Comparison of ENCODE assay signal across 21 mouse cellular contexts in the genomic region with DNA sequence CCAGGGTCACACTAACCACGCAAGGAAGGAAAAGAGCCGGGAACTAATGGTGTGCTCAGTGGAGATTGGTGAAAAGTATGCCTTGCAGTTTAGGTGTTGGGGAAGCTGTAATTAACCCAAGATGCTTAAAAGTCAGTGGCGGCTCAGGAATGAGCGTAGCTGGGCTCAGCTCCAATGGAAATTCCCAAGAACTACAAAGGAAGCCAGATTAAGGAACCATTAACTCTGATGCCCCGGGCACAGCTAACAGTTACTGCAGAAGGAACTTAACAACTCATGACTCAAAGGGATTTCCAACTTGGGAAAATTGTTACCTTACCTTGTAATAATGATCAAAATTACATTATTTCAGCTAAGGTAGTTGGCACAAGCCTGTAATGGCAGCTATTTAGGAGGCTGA. TPM values are rescaled to one million over a fixed set of nuclear protein-coding genes. Genes with fewer than 3 reads are reported as not detected.
A peak's percentile ranks its signal among the peaks of the same experiment; 100 is the strongest.
DNase-seq lines count a peak whose midpoint lies in the region; ATAC-seq and TF ChIP-seq lines count a peak whose summit lies in the region.
"Had no signal": no experiment of that assay in that cellular context is flagged by ENCODE, and none has a peak within 500 bp of the region (broad histone marks: within the 10 kb centered on the region; RNA-seq: fewer than 3 reads in every experiment).

No protein-coding gene starts in this region.

- peaks cover 21% of the 10 kb centered on the region for H3K4me1 ChIP-seq in kidney, embryonic 16.5 days (ENCODE audit: insufficient read depth, low read length)
- peaks cover 47% of the 10 kb centered on the region for H3K4me1 ChIP-seq in limb, embryonic 13.5 days
- peaks cover 16% of the 10 kb centered on the region for H3K4me1 ChIP-seq in forebrain, embryonic 16.5 days (replicated peaks; ENCODE audit: control insufficient read depth, insufficient read depth, low read length)
- peaks cover 23% of the 10 kb centered on the region for H3K4me1 ChIP-seq in embryonic facial prominence, embryonic 10.5 days
- peaks cover 2% of the 10 kb centered on the region for H3K4me1 ChIP-seq in forebrain, embryonic 11.5 days (replicated peaks; ENCODE audit: control insufficient read depth, insufficient read depth, low read length)

- H3K36me3 ChIP-seq in kidney, embryonic 16.5 days (ENCODE audit: insufficient read depth, low read length): no peaks in the 10 kb centered on the region
- H3K36me3 ChIP-seq in limb, embryonic 13.5 days: no peaks in the 10 kb centered on the region
- no peaks in the 10 kb centered on the region for H3K36me3 ChIP-seq in forebrain, embryonic 16.5 days (ENCODE audit: control insufficient read depth, insufficient read depth)
- H3K36me3 ChIP-seq in embryonic facial prominence, embryonic 10.5 days (replicated peaks): no peaks in the 10 kb centered on the region
- no peaks in the 10 kb centered on the region for H3K36me3 ChIP-seq in forebrain, embryonic 11.5 days (ENCODE audit: control insufficient read depth, insufficient read depth, low read length)
- H3K36me3 ChIP-seq: liver, embryonic 13.5 days; midbrain, embryonic 15.5 days had no signal

- CTCF ChIA-PET in Patski (lab: Charles Lee): interaction anchor here (1.0 to 1.7 kb wide), 7 partner anchors 11 to 150 kb away, joined by 3 to 6 read pairs (median 4); no protein-coding TSS in a partner anchor

- H3K27ac ChIP-seq in gastrocnemius, adult 2 months: peak overlapping the region; percentile 56
- peak overlapping the region; percentile 49; the same call in 1 of the 2 replicates for H3K27ac ChIP-seq in kidney, embryonic 16.5 days (ENCODE audit: low read length)
- H3K27ac ChIP-seq in limb, embryonic 13.5 days: peak overlapping the region; percentile 63; the same call in 1 of the 2 replicates
- no peak overlapping the region for H3K27ac ChIP-seq in forebrain, embryonic 16.5 days (ENCODE audit: low read length)
- no peak overlapping the region for H3K27ac ChIP-seq in embryonic facial prominence, embryonic 10.5 days (replicated peaks)
- no peak overlapping the region for H3K27ac ChIP-seq in forebrain, embryonic 11.5 days (ENCODE audit: low read depth, low read length)
- H3K27ac ChIP-seq: hindbrain, embryonic 14.5 days; liver, embryonic 13.5 days; midbrain, embryonic 15.5 days had no signal

- intact Hi-C loops in gastrocnemius, adult 2 months (cut with DNase I): no loop called here
- intact Hi-C loops in gastrocnemius, postnatal 36 days (cut with DNase I): no loop called here

- no peak for TF ChIP-seq CTCF in gastrocnemius, adult 2 months (IDR thresholded peaks at IDR 0.05)
- no peak for TF ChIP-seq CTCF in Patski (IDR thresholded peaks at IDR 0.05)

- DNase-seq in gastrocnemius, adult 2 months: no peak
- no peak for DNase-seq in gastrocnemius, postnatal 36 days
- DNase-seq in Patski (ENCODE audit: low read depth, low spot score): peak; percentile 84
- no peak for DNase-seq in embryonic facial prominence, embryonic 10.5 days (ENCODE audit: low spot score)
- DNase-seq in forebrain, embryonic 11.5 days (ENCODE audit: low spot score): no peak
- DNase-seq: adrenal gland, adult 8-10 months; cerebellum, adult 11 months; forebrain, postnatal 0 days; heart, adult 18-20 months; heart, postnatal 14 days; liver, embryonic 13.5 days; right cerebral cortex, adult 18-20 months; thymus, adult 2 months had no signal

- WGBS in kidney, embryonic 16.5 days: 46% methylated on average over 5 of the region's 5 CpGs
- WGBS in limb, embryonic 13.5 days: 23% methylated on average over 5 of the region's 5 CpGs
- WGBS in forebrain, embryonic 16.5 days: 70% methylated on average over 5 of the region's 5 CpGs
- 69% methylated on average over 5 of the region's 5 CpGs for WGBS in embryonic facial prominence, embryonic 10.5 days
- WGBS in forebrain, embryonic 11.5 days: 88% methylated on average over 5 of the region's 5 CpGs

- H3K4me3 ChIP-seq in gastrocnemius, adult 2 months: no peak overlapping the region
- H3K4me3 ChIP-seq in kidney, embryonic 16.5 days (ENCODE audit: low read length): no peak overlapping the region
- no peak overlapping the region for H3K4me3 ChIP-seq in limb, embryonic 13.5 days
- no peak overlapping the region for H3K4me3 ChIP-seq in forebrain, embryonic 16.5 days (replicated peaks; ENCODE audit: low read length)
- H3K4me3 ChIP-seq in embryonic facial prominence, embryonic 10.5 days: no peak overlapping the region
- H3K4me3 ChIP-seq in forebrain, embryonic 11.5 days (ENCODE audit: low read depth, low read length): no peak overlapping the region
- H3K4me3 ChIP-seq: liver, embryonic 13.5 days; midbrain, embryonic 15.5 days had no signal

- no peaks in the 10 kb centered on the region for H3K27me3 ChIP-seq in Patski
- H3K27me3 ChIP-seq in kidney, embryonic 16.5 days (ENCODE audit: insufficient read depth, low read length): peaks cover 17% of the 10 kb centered on the region; the same call in 1 of the 2 replicates
- H3K27me3 ChIP-seq in limb, embryonic 13.5 days: peaks cover 18% of the 10 kb centered on the region
- peaks cover 4% of the 10 kb centered on the region; the same call in 1 of the 2 replicates for H3K27me3 ChIP-seq in forebrain, embryonic 16.5 days (replicated peaks; ENCODE audit: control insufficient read depth, insufficient read depth, low read length)
- peaks cover 28% of the 10 kb centered on the region for H3K27me3 ChIP-seq in embryonic facial prominence, embryonic 10.5 days (replicated peaks; ENCODE audit: low read depth, poor library complexity, severe bottlenecking)
- H3K27me3 ChIP-seq in forebrain, embryonic 11.5 days (ENCODE audit: control insufficient read depth, insufficient read depth, low read length): peaks cover 10% of the 10 kb centered on the region

- no peak overlapping the region for H3K9ac ChIP-seq in kidney, embryonic 16.5 days (replicated peaks; ENCODE audit: low read length)
- H3K9ac ChIP-seq in limb, embryonic 13.5 days: no peak overlapping the region
- H3K9ac ChIP-seq in forebrain, embryonic 16.5 days (replicated peaks; ENCODE audit: low read depth, low read length): no peak overlapping the region
- H3K9ac ChIP-seq in forebrain, embryonic 11.5 days (ENCODE audit: low read length): no peak overlapping the region
- H3K9ac ChIP-seq: forebrain, postnatal 0 days; hindbrain, embryonic 14.5 days; liver, embryonic 13.5 days; midbrain, embryonic 15.5 days had no signal

- no peaks in the 10 kb centered on the region for H3K9me3 ChIP-seq in kidney, embryonic 16.5 days (ENCODE audit: low read length)
- no peaks in the 10 kb centered on the region for H3K9me3 ChIP-seq in limb, embryonic 13.5 days
- H3K9me3 ChIP-seq in forebrain, embryonic 16.5 days (ENCODE audit: control insufficient read depth, low read length): no peaks in the 10 kb centered on the region
- no peaks in the 10 kb centered on the region for H3K9me3 ChIP-seq in embryonic facial prominence, embryonic 10.5 days
- no peaks in the 10 kb centered on the region for H3K9me3 ChIP-seq in forebrain, embryonic 11.5 days (ENCODE audit: control insufficient read depth, low read length)
- H3K9me3 ChIP-seq: liver, embryonic 13.5 days; midbrain, embryonic 15.5 days had no signal

- H3K4me2 ChIP-seq in kidney, embryonic 16.5 days (replicated peaks; ENCODE audit: low read depth, low read length): no peak overlapping the region
- H3K4me2 ChIP-seq in limb, embryonic 13.5 days (replicated peaks): no peak overlapping the region
- no peak overlapping the region for H3K4me2 ChIP-seq in forebrain, embryonic 16.5 days (ENCODE audit: low read length)
- H3K4me2 ChIP-seq in forebrain, embryonic 11.5 days (ENCODE audit: low read depth, low read length, severe bottlenecking): no peak overlapping the region
- H3K4me2 ChIP-seq: hindbrain, embryonic 14.5 days; liver, embryonic 13.5 days; midbrain, embryonic 15.5 days had no signal

- ATAC-seq in Patski: peak; percentile 87
- ATAC-seq in kidney, embryonic 16.5 days (ENCODE audit: low FRiP score, low TSS enrichment): no peak
- ATAC-seq in limb, embryonic 13.5 days (ENCODE audit: low FRiP score, low read depth): peak; percentile 44; the same call in 1 of the 2 replicates
- no peak for ATAC-seq in forebrain, embryonic 16.5 days
- no peak for ATAC-seq in forebrain, embryonic 11.5 days (replicated peaks; ENCODE audit: low FRiP score)
- ATAC-seq: forebrain, postnatal 0 days; midbrain, embryonic 15.5 days had no signal

- in situ Hi-C loops in Patski (cut with MboI; ENCODE audit: low pct_unique_long_range_greater_than_20kb): no loop called here

- POLR2A ChIA-PET in Patski (lab: Charles Lee): interaction anchor here (1.0 to 2.5 kb wide), 2 partner anchors 9 to 29 kb away, joined by 3 to 14 read pairs; a partner anchor contains a TSS

RNA-seq across cellular contexts. Expression of a gene that starts 5.0 kb away (rescaled TPM):
- total RNA-seq in gastrocnemius, adult 2 months (2021): 1 to 10 TPM; 4.7 to 6.0 TPM
- total RNA-seq in gastrocnemius, postnatal 36 days (2021): 1 to 10 TPM; 4.1 to 4.5 TPM
- polyA plus RNA-seq in Patski (2021): 446 TPM
- polyA plus RNA-seq in kidney, embryonic 16.5 days (2015; fragmentation: Nextera tagmentation; extraction: Ambion mirVana): 270 and 295 TPM in 2 replicates
- 110 and 112 TPM in 2 replicates for polyA plus RNA-seq in limb, embryonic 13.5 days (2015; fragmentation: Nextera tagmentation; extraction: Ambion mirVana)
- 39.9 and 50.9 TPM in 2 replicates for polyA plus RNA-seq in forebrain, embryonic 16.5 days (2015; fragmentation: Nextera tagmentation; extraction: Ambion mirVana)
- polyA plus RNA-seq in embryonic facial prominence, embryonic 10.5 days (2016; fragmentation: Nextera tagmentation; extraction: Ambion mirVana): 75.5 and 79.3 TPM in 2 replicates
- 36.1 and 43.5 TPM in 2 replicates for polyA plus RNA-seq in forebrain, embryonic 11.5 days (2014; fragmentation: Nextera tagmentation; extraction: Ambion mirVana)

RNA-seq across cellular contexts. Expression of a gene that starts 12.4 kb away (rescaled TPM):
- total RNA-seq in gastrocnemius, adult 2 months (2021): 1 to 10 TPM; 3.8 to 4.5 TPM
- total RNA-seq in gastrocnemius, postnatal 36 days (2021): 1 to 10 TPM; 3.3 to 3.5 TPM
- 5.1 TPM for polyA plus RNA-seq in Patski (2021)
- 19.6 and 25.1 TPM in 2 replicates for polyA plus RNA-seq in kidney, embryonic 16.5 days (2015; fragmentation: Nextera tagmentation; extraction: Ambion mirVana)
- 5.8 and 7.5 TPM in 2 replicates for polyA plus RNA-seq in limb, embryonic 13.5 days (2015; fragmentation: Nextera tagmentation; extraction: Ambion mirVana)
- polyA plus RNA-seq in forebrain, embryonic 16.5 days (2015; fragmentation: Nextera tagmentation; extraction: Ambion mirVana): 4.3 and 6.1 TPM in 2 replicates
- 29.7 and 30.5 TPM in 2 replicates for polyA plus RNA-seq in embryonic facial prominence, embryonic 10.5 days (2016; fragmentation: Nextera tagmentation; extraction: Ambion mirVana)
- polyA plus RNA-seq in forebrain, embryonic 11.5 days (2014; fragmentation: Nextera tagmentation; extraction: Ambion mirVana): 12.5 and 13.3 TPM in 2 replicates
- total RNA-seq: CH12.LX had no signal

RNA-seq across cellular contexts. Expression of a gene that starts 27.0 kb away (rescaled TPM):
- total RNA-seq in gastrocnemius, adult 2 months (2021): 1 to 10 TPM in 1 of 2 experiments, under 1 TPM in 1; 0.86 to 2.6 TPM
- total RNA-seq in gastrocnemius, postnatal 36 days (2021): 1 to 10 TPM; 1.9 to 2.3 TPM
- 6.2 TPM for polyA plus RNA-seq in Patski (2021)
- polyA plus RNA-seq in kidney, embryonic 16.5 days (2015; fragmentation: Nextera tagmentation; extraction: Ambion mirVana): 3.0 and 3.5 TPM in 2 replicates
- polyA plus RNA-seq in limb, embryonic 13.5 days (2015; fragmentation: Nextera tagmentation; extraction: Ambion mirVana): 21.6 and 21.9 TPM in 2 replicates
- 259 and 270 TPM in 2 replicates for polyA plus RNA-seq in forebrain, embryonic 16.5 days (2015; fragmentation: Nextera tagmentation; extraction: Ambion mirVana)
- polyA plus RNA-seq in embryonic facial prominence, embryonic 10.5 days (2016; fragmentation: Nextera tagmentation; extraction: Ambion mirVana): 24.8 and 28.9 TPM in 2 replicates
- 76.0 and 88.3 TPM in 2 replicates for polyA plus RNA-seq in forebrain, embryonic 11.5 days (2014; fragmentation: Nextera tagmentation; extraction: Ambion mirVana)

RNA-seq across cellular contexts. Expression of a gene that starts 28.4 kb away (rescaled TPM):
- total RNA-seq in gastrocnemius, adult 2 months (2021): under 1 TPM; 0.64 to 0.81 TPM
- total RNA-seq in gastrocnemius, postnatal 36 days (2021): under 1 TPM; 0.28 to 0.86 TPM
- 165 TPM for polyA plus RNA-seq in Patski (2021)
- polyA plus RNA-seq in kidney, embryonic 16.5 days (2015; fragmentation: Nextera tagmentation; extraction: Ambion mirVana): 7.5 and 8.5 TPM in 2 replicates
- polyA plus RNA-seq in limb, embryonic 13.5 days (2015; fragmentation: Nextera tagmentation; extraction: Ambion mirVana): 1.7 and 2.0 TPM in 2 replicates
- polyA plus RNA-seq in forebrain, embryonic 16.5 days (2015; fragmentation: Nextera tagmentation; extraction: Ambion mirVana): 0.65 and 1.5 TPM in 2 replicates
- polyA plus RNA-seq in embryonic facial prominence, embryonic 10.5 days (2016; fragmentation: Nextera tagmentation; extraction: Ambion mirVana): 4.4 and 4.6 TPM in 2 replicates
- polyA plus RNA-seq in forebrain, embryonic 11.5 days (2014; fragmentation: Nextera tagmentation; extraction: Ambion mirVana): 1.8 and 5.7 TPM in 2 replicates
- total RNA-seq: forebrain, postnatal 0 days; layer of hippocampus, postnatal 14 days; left cerebral cortex, postnatal 10 days had no signal

RNA-seq across cellular contexts. Expression of a gene that starts 38.6 kb away (rescaled TPM):
- 10 to 100 TPM; 35.9 to 46.6 TPM for total RNA-seq in gastrocnemius, adult 2 months (2021)
- 10 to 100 TPM; 36.0 to 41.1 TPM for total RNA-seq in gastrocnemius, postnatal 36 days (2021)
- 57.0 TPM for polyA plus RNA-seq in Patski (2021)
- 134 and 143 TPM in 2 replicates for polyA plus RNA-seq in kidney, embryonic 16.5 days (2015; fragmentation: Nextera tagmentation; extraction: Ambion mirVana)
- 123 and 124 TPM in 2 replicates for polyA plus RNA-seq in limb, embryonic 13.5 days (2015; fragmentation: Nextera tagmentation; extraction: Ambion mirVana)
- 76.3 and 81.0 TPM in 2 replicates for polyA plus RNA-seq in forebrain, embryonic 16.5 days (2015; fragmentation: Nextera tagmentation; extraction: Ambion mirVana)
- polyA plus RNA-seq in embryonic facial prominence, embryonic 10.5 days (2016; fragmentation: Nextera tagmentation; extraction: Ambion mirVana): 100 and 102 TPM in 2 replicates
- polyA plus RNA-seq in forebrain, embryonic 11.5 days (2014; fragmentation: Nextera tagmentation; extraction: Ambion mirVana): 78.9 and 86.2 TPM in 2 replicates

Comparison
In these comparisons a context has a peak if more than half of its experiments do, and no peak if none do; other contexts are left out.
1. H3K27ac ChIP-seq: peak in gastrocnemius, adult 2 months (single experiment), kidney, embryonic 16.5 days (single experiment) and limb, embryonic 13.5 days (single experiment); none in forebrain, embryonic 16.5 days (single experiment), embryonic facial prominence, embryonic 10.5 days (single experiment) and forebrain, embryonic 11.5 days (single experiment).
2. ATAC-seq: peak in Patski (single experiment) and limb, embryonic 13.5 days (single experiment); none in kidney, embryonic 16.5 days (single experiment), forebrain, embryonic 16.5 days (single experiment) and forebrain, embryonic 11.5 days (single experiment).